Mouse (Mus musculus) liver, embryonic 16.5 days (tissue): ENCODE data around the gene Fzd10. TPM values are rescaled to one million over a fixed set of nuclear protein-coding genes. Genes with fewer than 3 reads are reported as not detected.

Experiments used
- ATAC-seq: fragments of 200-750 bp; cut with Nextera tagmentation; 2 replicates; pipeline ENCODE4 v1.8.0; 2017; ENCODE audit warnings: low read depth, mild to moderate bottlenecking, moderate number of reproducible peaks, moderate library complexity
- H3K27ac ChIP-seq: fragments of 300-500 bp; sonication (generic); 2 replicates; pipeline ENCODE4 v1.5.1; 2014; ENCODE audit warnings: mild to moderate bottlenecking, low read length
- H3K27me3 ChIP-seq: fragments of 300-500 bp; sonication (generic); 2 replicates; pipeline ENCODE4 v1.6.1; 2014; ENCODE audit warnings: low read depth, low read length, mixed read lengths; ENCODE audit not compliant: control insufficient read depth, insufficient read depth
- H3K36me3 ChIP-seq: fragments of 300-500 bp; sonication (generic); 2 replicates; pipeline ENCODE4 v1.6.1; 2014; ENCODE audit warnings: mild to moderate bottlenecking; ENCODE audit not compliant: control insufficient read depth, insufficient read depth
- H3K4me1 ChIP-seq: fragments of 300-500 bp; sonication (generic); 2 replicates; pipeline ENCODE4 v1.6.1; 2014; ENCODE audit warnings: low read depth, low read length, mixed read lengths; ENCODE audit not compliant: control insufficient read depth
- H3K4me2 ChIP-seq: fragments of 300-500 bp; sonication (generic); 2 replicates; pipeline ENCODE4 v1.6.1; 2014; ENCODE audit warnings: low read depth, low read length, mixed read lengths
- H3K4me3 ChIP-seq: fragments of 300-500 bp; sonication (generic); 2 replicates; pipeline ENCODE4 v1.5.1; 2014; ENCODE audit warnings: low read depth, mild to moderate bottlenecking, low read length
- H3K9ac ChIP-seq: fragments of 300-500 bp; sonication (generic); 2 replicates; pipeline ENCODE4 v1.6.1; 2014; ENCODE audit warnings: low read depth, low read length
- H3K9me3 ChIP-seq: fragments of 300-500 bp; sonication (generic); replicated peaks from 2 replicates; pipeline ENCODE4 v1.6.1; 2016; ENCODE audit warnings: low read length; ENCODE audit not compliant: control insufficient read depth
- WGBS: fragments of 180-500 bp; shearing (Covaris S2); extraction: QIAGEN DNeasy Blood & Tissue Kit; methylation state at CpG from one replicate; pipeline ENCODE4 v1.1.7; 2014; ENCODE audit not compliant: insufficient replicate concordance; 5-methylcytosine and 5-hydroxymethylcytosine counted together
- polyA plus RNA-seq: library from polyadenylated mRNA; unstranded; fragments of >200 nt; fragmentation: Nextera tagmentation; extraction: Ambion mirVana; gene quantifications from 2 replicates; pipeline ENCODE4 v1.2.1, GENCODE M21; 2015

Gene Fzd10
- polyA plus RNA-seq, 1 experiment from 2014 or later = not detected

DNA sequence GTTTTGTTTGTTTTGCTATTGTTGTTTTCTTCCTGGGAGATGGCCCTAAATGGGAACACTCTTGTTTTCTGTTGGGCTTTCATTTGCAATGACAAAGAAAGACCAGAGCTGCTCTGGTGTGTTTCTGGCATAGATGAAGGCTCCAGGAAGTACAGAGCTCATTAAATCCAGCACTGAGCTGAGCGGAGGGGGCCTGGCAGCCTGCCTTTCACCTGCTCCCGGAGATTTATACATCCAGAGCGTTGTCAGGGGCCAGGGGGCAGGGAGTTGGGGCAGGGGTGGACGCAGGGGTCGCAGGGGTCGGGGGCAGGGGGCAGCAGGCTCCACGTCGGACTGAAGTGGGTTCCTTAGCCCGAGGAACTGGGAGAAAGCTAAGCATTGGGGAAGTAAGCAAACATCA is 19.8 kb downstream of the Fzd10 start:
- Histone ChIP-seq H3K4me2 (no peak overlapping the region), H3K4me3 (no peak overlapping the region), H3K9ac (no peak overlapping the region), H3K27me3 (no peaks in the 10 kb centered on the region), H3K4me1 (no peaks in the 10 kb centered on the region), H3K9me3 (no peaks in the 10 kb centered on the region), H3K27ac (no peak overlapping the region), H3K36me3 (no peaks in the 10 kb centered on the region)
- no peak for ATAC-seq
- WGBS = 13% methylated on average over 9 of the region's 9 CpGs

DNA sequence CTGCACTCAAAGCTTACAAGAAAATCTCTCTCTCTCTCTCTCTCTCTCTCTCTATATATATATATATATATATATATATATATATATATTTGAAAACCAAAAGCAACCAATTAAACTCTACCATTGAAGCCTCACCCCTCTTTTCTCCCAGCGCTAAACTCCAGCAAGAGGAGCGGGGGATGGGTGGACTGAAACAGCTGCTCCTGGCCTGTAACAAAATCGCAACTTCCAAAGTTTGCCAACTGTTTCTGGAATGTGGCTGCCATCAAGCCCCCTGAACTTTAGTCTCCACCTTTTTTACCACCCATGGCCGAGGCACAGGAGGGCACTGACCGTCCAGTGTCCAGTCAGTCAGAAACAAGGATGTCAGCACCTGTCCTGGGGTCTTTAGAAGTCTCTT is 27.1 kb downstream of the Fzd10 start:
- Histone ChIP-seq H3K9me3 (no peaks in the 10 kb centered on the region), H3K4me2 (no peak overlapping the region), H3K27me3 (no peaks in the 10 kb centered on the region), H3K36me3 (no peaks in the 10 kb centered on the region), H3K4me1 (no peaks in the 10 kb centered on the region), H3K27ac (no peak overlapping the region), H3K9ac (no peak overlapping the region), H3K4me3 (no peak overlapping the region)
- WGBS = 42% methylated on average over 5 of the region's 5 CpGs
- ATAC-seq = no peak

DNA sequence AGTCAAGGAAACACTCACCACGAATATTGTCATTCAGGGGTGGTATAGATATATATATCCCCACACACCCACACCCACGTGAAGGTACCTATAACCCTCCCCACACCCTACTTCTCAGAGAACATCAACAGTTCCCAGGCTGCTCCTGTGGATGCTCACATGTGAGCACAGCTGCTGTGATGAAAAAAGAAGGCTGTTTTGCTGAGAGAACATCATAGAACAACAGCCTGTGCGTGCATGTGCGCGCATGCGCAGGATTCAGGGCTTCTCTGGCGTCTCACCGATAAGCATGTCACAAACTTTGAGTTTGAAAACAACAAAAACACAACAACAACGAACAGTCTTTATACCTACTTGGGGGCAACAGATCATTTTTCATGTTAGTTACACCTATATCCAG is 36.0 kb downstream of the Fzd10 start:
- H3K4me2 ChIP-seq = no peak overlapping the region
- no peak overlapping the region for H3K27ac ChIP-seq
- 72% methylated on average over 9 of the region's 9 CpGs for WGBS
- no peak for ATAC-seq
- H3K4me1 ChIP-seq = no peaks in the 10 kb centered on the region
- H3K9ac ChIP-seq = no peak overlapping the region
- H3K27me3 ChIP-seq = no peaks in the 10 kb centered on the region
- H3K4me3 ChIP-seq = no peak overlapping the region
- no peaks in the 10 kb centered on the region for H3K9me3 ChIP-seq
- H3K36me3 ChIP-seq = no peaks in the 10 kb centered on the region

DNA sequence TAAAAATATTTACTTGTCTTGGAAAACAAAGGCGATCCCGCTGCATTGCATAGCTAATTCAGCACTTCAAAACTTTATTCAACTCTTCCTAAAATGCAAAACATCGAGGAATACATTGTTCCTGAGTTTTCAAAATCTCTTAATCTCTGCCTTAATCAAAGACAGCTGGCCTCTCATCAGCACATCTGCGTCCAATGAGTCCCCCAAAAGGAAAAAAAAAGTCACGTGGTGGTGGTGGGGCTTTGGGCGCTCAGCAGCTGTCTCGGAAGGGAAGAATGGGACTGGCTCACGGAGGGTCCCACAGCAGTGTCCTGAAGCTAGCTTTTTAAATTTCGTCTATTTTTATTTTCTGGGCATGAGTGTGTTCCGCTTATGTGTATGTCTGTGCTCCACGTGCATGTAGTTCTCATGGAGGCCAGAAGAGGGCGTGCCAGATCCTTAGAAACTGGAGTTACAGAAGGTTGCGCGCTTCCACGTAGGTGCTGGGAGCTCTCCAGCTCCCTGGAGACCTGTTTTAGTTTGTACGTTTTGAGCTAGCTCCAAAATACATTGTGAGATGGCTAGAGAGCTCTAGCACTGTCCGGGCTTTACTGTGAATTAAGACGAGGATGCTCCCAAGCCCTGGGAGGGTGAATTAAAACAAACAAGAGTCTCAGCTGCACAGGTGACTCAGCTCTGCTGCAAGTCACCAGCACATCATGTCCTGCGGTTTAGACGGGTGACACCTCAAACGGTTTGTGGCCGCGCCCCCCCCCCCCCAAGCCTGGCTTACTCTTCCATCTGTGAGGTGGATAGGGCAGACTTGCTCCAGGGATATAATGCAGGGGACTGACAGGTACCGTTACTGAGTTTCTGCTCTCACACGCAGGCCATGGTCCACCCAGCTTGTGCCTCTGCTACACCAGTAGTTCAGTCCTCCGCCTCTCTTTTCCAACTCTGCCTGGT is 36.7 kb downstream of the Fzd10 start:
- ATAC-seq = no peak
- H3K9ac ChIP-seq = no peak overlapping the region
- H3K4me2 ChIP-seq = no peak overlapping the region
- 72% methylated on average over 26 of the region's 26 CpGs for WGBS
- no peaks in the 10 kb centered on the region for H3K36me3 ChIP-seq
- no peak overlapping the region for H3K27ac ChIP-seq
- H3K27me3 ChIP-seq = no peaks in the 10 kb centered on the region
- H3K9me3 ChIP-seq = no peaks in the 10 kb centered on the region
- H3K4me1 ChIP-seq = no peaks in the 10 kb centered on the region
- H3K4me3 ChIP-seq = no peak overlapping the region

DNA sequence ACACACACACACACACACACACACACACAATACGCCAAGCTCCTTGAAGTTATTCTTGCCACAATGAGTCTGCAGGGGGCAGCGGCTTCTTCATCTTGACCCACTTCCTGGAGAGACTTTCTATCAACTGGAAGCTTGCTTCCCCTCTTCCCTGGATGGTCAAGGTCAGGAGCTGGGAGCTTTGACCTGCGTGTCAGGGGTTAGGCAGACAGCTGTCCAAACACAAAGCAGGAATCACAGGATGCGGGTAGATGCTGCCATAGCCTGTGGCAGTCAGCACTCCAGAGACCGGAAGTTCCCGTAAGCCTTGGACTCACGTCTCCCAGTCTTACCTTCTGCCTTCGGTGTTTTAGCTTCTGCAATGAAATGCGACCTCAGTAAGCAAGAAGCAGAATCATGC is 38.1 kb downstream of the Fzd10 start:
- Histone ChIP-seq H3K27me3 (no peaks in the 10 kb centered on the region), H3K9ac (no peak overlapping the region), H3K4me2 (no peak overlapping the region), H3K9me3 (no peaks in the 10 kb centered on the region), H3K27ac (no peak overlapping the region), H3K4me1 (no peaks in the 10 kb centered on the region), H3K36me3 (no peaks in the 10 kb centered on the region), H3K4me3 (no peak overlapping the region)
- 26% methylated on average over 9 of the region's 9 CpGs for WGBS
- no peak for ATAC-seq

DNA sequence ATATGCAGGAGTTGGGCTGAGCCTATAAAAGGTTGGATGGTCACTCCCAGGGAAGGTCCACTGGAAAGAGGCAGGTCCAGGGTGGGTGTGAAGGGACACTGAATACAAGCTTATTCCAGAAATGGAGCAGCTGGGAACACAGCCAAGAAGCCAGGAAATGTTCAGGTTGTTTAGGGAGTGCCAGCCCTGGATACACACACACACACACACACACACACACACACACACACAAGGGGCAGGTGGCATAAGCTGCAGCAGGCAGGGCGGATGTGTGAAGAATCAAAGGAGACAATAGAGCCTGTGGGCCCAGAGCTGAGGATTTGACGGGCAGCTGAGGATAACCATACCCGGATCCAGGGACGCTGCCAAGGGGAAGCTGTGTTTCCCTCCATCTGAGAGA is 42.4 kb downstream of the Fzd10 start:
- ATAC-seq = no peak
- H3K4me3 ChIP-seq = no peak overlapping the region
- no peak overlapping the region for H3K9ac ChIP-seq
- H3K4me1 ChIP-seq = no peaks in the 10 kb centered on the region
- no peak overlapping the region for H3K27ac ChIP-seq
- H3K4me2 ChIP-seq = no peak overlapping the region
- H3K9me3 ChIP-seq = no peaks in the 10 kb centered on the region
- 68% methylated on average over 4 of the region's 4 CpGs for WGBS
- no peaks in the 10 kb centered on the region for H3K36me3 ChIP-seq
- no peaks in the 10 kb centered on the region for H3K27me3 ChIP-seq

DNA sequence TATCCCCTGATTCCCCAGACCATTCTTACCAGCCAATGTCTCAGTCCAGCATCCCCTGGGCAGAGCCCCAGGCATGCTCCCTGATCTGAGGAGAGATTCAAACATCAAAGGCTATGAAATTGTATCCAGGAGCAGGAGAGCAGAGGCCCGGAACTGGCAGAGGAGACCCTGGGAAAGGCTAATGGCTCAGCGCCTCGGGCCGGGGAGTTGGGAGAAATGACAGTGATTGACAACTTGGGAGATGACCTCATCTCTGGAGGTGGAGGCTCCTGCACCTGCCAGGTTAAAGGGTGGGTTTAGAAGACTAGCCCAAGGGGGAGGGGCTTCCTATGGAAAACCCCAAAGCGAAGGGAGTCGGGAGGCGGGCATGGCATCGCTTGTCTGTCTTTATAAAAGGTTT is 45.1 kb downstream of the Fzd10 start:
- no peak overlapping the region for H3K4me3 ChIP-seq
- no peaks in the 10 kb centered on the region for H3K27me3 ChIP-seq
- H3K4me2 ChIP-seq = no peak overlapping the region
- WGBS = 54% methylated on average over 8 of the region's 8 CpGs
- no peaks in the 10 kb centered on the region for H3K9me3 ChIP-seq
- H3K27ac ChIP-seq = no peak overlapping the region
- no peak overlapping the region for H3K9ac ChIP-seq
- no peaks in the 10 kb centered on the region for H3K4me1 ChIP-seq
- no peaks in the 10 kb centered on the region for H3K36me3 ChIP-seq
- ATAC-seq = no peak

DNA sequence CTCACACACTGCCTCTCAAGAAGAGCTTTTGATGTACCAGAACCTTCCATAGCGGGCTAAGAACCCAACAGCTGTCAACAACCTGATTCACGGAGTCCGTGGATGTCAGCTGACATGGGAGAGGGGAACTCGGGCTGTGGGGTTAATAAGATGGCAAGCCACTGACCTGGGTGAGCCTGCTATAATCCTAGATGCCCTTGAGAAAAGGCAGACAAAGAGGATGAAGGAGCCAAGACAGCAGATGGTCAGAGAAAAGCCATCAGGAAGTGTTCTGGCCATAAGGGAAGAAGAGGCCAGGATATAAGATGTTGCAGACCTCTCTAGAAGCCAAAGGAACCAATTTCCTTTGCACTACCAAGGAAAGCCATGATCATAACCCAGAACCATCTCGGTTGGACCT is 45.6 kb downstream of the Fzd10 start:
- no peak overlapping the region for H3K4me3 ChIP-seq
- H3K4me2 ChIP-seq = no peak overlapping the region
- no peaks in the 10 kb centered on the region for H3K9me3 ChIP-seq
- WGBS = 58% methylated on average over 5 of the region's 5 CpGs
- no peaks in the 10 kb centered on the region for H3K36me3 ChIP-seq
- no peak overlapping the region for H3K27ac ChIP-seq
- no peaks in the 10 kb centered on the region for H3K27me3 ChIP-seq
- ATAC-seq = no peak
- no peaks in the 10 kb centered on the region for H3K4me1 ChIP-seq
- no peak overlapping the region for H3K9ac ChIP-seq

DNA sequence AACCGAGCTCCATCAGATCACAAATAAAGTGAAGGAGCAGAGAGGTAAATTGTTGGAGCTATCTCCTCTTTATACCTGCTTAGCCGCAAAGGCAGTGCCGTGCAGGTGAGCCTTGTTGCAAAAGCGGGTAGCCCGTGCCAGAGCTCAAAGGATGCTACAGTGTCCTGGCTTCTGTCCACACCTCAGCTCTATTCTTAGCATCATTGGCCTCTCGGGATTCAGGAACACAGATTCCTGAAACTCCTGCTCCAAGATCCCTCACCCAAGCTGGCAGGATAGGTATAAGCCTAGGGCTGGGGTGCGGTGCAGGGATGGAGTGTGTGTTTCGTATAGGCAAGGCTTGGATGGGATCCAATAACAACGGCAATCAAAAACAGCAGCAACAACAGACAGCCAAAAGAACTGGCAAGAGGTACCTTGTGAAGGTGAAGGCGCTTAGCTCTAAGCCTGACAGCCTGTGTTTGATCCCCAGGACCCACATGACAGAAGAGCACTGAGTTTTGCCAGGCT is 46.6 kb downstream of the Fzd10 start:
- 69% methylated on average over 10 of the region's 10 CpGs for WGBS
- Histone ChIP-seq H3K27ac (no peak overlapping the region), H3K4me2 (no peak overlapping the region), H3K4me1 (no peaks in the 10 kb centered on the region), H3K36me3 (no peaks in the 10 kb centered on the region), H3K4me3 (no peak overlapping the region), H3K9me3 (no peaks in the 10 kb centered on the region), H3K27me3 (no peaks in the 10 kb centered on the region), H3K9ac (no peak overlapping the region)
- ATAC-seq = no peak
